Mouse (Mus musculus) G1E (cell line): ENCODE data around the gene Cnmd.
A peak's percentile ranks its signal among the peaks of the same experiment; 100 is the strongest.

Experiments
- CTCF ChIP-seq: IDR thresholded peaks from 2 replicates; pipeline ENCODE4 v1.5.1; 2012; ENCODE audit warnings: low read depth, low read length, inconsistent platforms, mixed read lengths
- GATA1 ChIP-seq: IDR thresholded peaks from 2 replicates; pipeline ENCODE4 v1.6.1; 2012; ENCODE audit warnings: borderline replicate concordance, low read length, inconsistent platforms, mixed read lengths
- POLR2AphosphoS5 ChIP-seq: IDR thresholded peaks from 2 replicates; pipeline ENCODE4 v1.6.1; 2012; ENCODE audit warnings: low read depth, low read length, inconsistent platforms; ENCODE audit not compliant: insufficient replicate concordance

DNA sequence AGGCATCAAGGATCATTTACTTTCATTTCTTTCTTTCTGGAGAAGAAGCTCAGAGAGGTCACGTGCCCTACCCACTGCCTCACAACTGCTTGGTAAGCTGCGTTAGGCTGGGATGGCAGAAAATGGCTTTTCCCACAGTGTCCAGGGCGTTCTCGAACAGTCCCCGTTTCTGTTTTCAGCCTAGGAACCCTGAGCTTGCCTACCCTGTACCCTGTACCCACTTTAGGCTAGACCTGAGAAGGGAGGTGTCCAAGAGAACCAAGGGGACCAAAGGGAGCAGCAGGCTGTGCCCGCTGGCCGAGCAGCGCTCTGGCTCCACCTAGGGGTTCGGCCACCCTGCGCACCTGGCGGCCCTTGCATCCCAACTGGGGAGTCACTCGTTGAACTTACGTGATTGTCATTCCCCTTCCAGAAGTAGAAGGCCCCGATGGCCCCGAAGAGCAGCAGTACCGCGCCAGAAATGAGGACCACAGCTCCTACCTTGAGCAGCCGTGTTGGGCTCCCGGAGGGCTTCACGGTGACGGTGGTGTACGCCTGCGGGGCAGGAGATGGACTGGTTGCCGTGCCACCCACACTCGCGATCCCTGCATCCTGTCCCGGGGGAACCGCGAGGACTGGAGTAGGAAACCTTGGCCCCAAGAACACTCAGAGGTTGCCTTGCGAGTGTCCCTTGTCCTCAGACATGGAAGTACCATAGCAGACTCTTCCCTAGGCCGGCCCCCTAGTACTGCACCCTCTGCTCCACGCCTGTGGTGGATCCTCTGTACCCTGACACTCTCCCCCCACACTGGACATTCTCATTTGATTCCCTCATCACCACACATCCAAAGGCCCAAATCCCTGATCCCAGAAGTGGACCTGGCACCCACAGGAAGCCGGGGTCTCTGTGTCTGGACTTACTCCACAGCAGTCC is 709 bp downstream of the Cnmd start:
- TF ChIP-seq POLR2AphosphoS5, result no peak
- 0 out of 2 replicates have a peak, but pooled peaks have one; percentile 31 for TF ChIP-seq CTCF
- TF ChIP-seq GATA1, result no peak
